Mouse (Mus musculus): ENCODE results near the gene Trappc5. TPM values are rescaled to one million over a fixed set of nuclear protein-coding genes. Genes with fewer than 3 reads are reported as not detected.

Gene Trappc5
- polyA plus RNA-seq, 1 experiment: 27.4 TPM

- 68% methylated on average over 5 of the region's 5 CpGs for WGBS
- DNase-seq (ENCODE audit: low read depth, low spot score): no peak
Measured at GRCm38 (mm10) chr8:3720551-3720950, 44.5 kb downstream of the Trappc5 start, which contains the start of gene Clec4g. Clec4g (minus strand) TSS chr8:3720651.

GRCm38 (mm10) chr8:3721041-3721440 is 44.9 kb downstream of the Trappc5 start:
- 10% methylated on average over 1 of the region's 1 CpGs for WGBS
- no peak for DNase-seq (ENCODE audit: low read depth, low spot score)

Other genes starting within 250 kb of the Trappc5 start
- gene Pex11g, start 208.6 kb upstream of the Trappc5 start, polyA plus RNA-seq (2012; rRNA removed): 13.2 and 13.6 TPM in 2 replicates
- gene Tex45, start 205.4 kb upstream of the Trappc5 start, polyA plus RNA-seq (2012; rRNA removed): not detected in 2 replicates
- gene Zfp358, start 183.2 kb upstream of the Trappc5 start, polyA plus RNA-seq (2012; rRNA removed): 20.1 and 22.0 TPM in 2 replicates
- gene Mcoln1, start 175.8 kb upstream of the Trappc5 start, polyA plus RNA-seq (2012; rRNA removed): 77.4 and 87.1 TPM in 2 replicates
- 49.5 and 92.0 TPM in 2 replicates for gene Pnpla6, start 160.9 kb upstream of the Trappc5 start, polyA plus RNA-seq (2012; rRNA removed)
- 0.34 and 4.0 TPM in 2 replicates for gene C330021F23Rik, start 108.3 kb upstream of the Trappc5 start, polyA plus RNA-seq (2012; rRNA removed)
- gene Camsap3, start 89.0 kb upstream of the Trappc5 start, polyA plus RNA-seq (2012; rRNA removed): 96.3 and 102 TPM in 2 replicates
- gene Xab2, start 55.0 kb upstream of the Trappc5 start, polyA plus RNA-seq (2012; rRNA removed): 39.1 and 50.5 TPM in 2 replicates
- gene Pet100, start 54.8 kb upstream of the Trappc5 start, polyA plus RNA-seq (2012; rRNA removed): 9.5 TPM in 2 replicates
- not detected in 2 replicates for gene Pcp2, start 50.8 kb upstream of the Trappc5 start, polyA plus RNA-seq (2012; rRNA removed)
- gene Stxbp2, start 45.3 kb upstream of the Trappc5 start, polyA plus RNA-seq (2012; rRNA removed): 179 and 256 TPM in 2 replicates
- 2.9 and 11.9 TPM in 2 replicates for gene Retn, start 20.5 kb upstream of the Trappc5 start, polyA plus RNA-seq (2012; rRNA removed)
- gene Mcemp1, start 10.5 kb upstream of the Trappc5 start, polyA plus RNA-seq (2012; rRNA removed): 0.59 and 0.63 TPM in 2 replicates
- gene Fcor, start 3.9 kb upstream of the Trappc5 start, polyA plus RNA-seq (2012; rRNA removed): 3.6 and 5.8 TPM in 2 replicates
- gene Fcer2a, start 17.9 kb downstream of the Trappc5 start, polyA plus RNA-seq (2012; rRNA removed): 2.8 and 5.0 TPM in 2 replicates
- gene Clec4g, start 44.4 kb downstream of the Trappc5 start, polyA plus RNA-seq (2012; rRNA removed): not detected in 2 replicates
- 0.16 and 1.3 TPM in 2 replicates for gene Cd209a, start 72.7 kb downstream of the Trappc5 start, polyA plus RNA-seq (2012; rRNA removed)
- not detected in 2 replicates for gene Cd209e, start 178.0 kb downstream of the Trappc5 start, polyA plus RNA-seq (2012; rRNA removed)
- gene Cd209d, start 202.3 kb downstream of the Trappc5 start, polyA plus RNA-seq (2012; rRNA removed): 0.24 and 0.85 TPM in 2 replicates